Mouse (Mus musculus) fibroblast of lung, adult 2 months (primary cell): ENCODE results near the gene Nupr1.
A peak's percentile ranks its signal among the peaks of the same experiment; 100 is the strongest.

Experiments used
- DNase-seq: peaks from one replicate; pipeline ENCODE4 v3.0.0-alpha.2; 2011; ENCODE audit warnings: low read depth

The Nupr1 gene

DNA sequence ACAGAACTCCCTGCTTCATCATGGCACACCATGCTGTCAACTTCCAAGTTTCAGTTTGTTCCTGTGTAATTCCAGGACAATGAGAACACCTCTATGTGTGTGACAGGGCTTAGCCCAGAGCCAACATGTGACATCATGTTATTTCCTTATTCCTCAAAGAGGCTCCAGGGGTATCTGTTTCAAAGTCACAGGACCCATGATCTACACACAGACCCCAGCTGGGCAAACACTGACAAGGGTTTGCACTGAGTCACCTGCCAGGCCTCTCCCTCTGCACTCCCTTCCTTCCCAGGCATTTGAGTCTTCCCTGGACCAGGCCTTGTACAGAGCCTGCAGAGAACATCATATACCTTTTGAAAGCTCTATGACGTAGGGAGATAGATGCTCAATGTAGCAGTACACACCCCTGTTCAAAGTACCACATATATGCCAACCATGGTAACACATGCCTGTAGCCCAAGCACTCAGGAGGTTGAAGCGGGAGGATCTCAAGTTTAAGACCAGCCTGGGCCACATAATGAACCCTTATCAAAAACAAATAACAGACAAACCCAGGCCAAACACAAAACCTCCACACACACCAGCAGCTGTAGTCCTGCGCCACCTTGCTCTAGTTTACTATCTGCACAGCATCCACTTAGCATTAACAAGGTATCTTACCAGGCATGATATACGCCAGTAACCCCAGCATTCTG is at the start of gene Nupr1:
Nupr1 (minus strand) TSS at position 38 of the 695 bp plus-strand sequence.
- no peak for DNase-seq

GRCm38 (mm10) chr7:126679683-126680082 is 49.0 kb upstream of the Nupr1 start:
- DNase-seq: no peak

DNA sequence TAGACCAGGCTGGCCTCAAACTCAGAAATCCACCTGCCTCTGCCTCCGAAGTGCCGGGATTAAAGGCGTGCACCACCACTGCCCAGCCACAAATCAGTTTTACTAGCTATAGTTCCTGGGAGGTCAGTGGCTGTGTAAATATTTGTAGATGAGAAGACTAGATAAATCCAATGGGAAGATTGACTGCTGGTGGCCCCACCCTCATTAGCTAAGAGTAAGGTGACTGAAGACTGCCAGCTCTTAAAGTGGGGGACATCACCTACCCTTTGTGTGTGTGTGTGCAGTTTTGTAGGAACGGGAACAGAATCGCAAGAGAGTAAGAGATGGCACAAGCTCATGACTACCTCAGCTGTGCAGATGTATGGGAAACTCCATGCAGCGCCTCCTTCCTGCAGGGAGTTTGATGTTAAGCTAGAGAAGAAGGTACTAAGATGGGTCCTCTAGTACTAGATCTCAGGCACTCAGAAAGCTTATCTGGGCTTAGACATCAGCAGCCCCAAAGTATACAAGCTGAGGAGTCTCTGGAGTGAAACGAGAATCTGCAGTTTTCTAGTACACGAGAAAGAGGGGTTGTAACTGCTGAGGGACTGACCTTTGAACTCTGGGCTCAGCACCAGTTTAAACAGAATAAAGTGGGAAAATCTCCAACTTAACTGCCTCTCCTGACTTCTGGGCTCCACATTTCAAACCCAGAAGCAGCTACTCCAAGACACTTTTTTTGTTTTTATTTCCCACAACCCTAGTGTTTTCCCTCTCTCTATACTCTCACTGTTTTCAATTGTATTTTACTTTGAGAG is 48.1 kb upstream of the Nupr1 start:
- DNase-seq: no peak

DNA sequence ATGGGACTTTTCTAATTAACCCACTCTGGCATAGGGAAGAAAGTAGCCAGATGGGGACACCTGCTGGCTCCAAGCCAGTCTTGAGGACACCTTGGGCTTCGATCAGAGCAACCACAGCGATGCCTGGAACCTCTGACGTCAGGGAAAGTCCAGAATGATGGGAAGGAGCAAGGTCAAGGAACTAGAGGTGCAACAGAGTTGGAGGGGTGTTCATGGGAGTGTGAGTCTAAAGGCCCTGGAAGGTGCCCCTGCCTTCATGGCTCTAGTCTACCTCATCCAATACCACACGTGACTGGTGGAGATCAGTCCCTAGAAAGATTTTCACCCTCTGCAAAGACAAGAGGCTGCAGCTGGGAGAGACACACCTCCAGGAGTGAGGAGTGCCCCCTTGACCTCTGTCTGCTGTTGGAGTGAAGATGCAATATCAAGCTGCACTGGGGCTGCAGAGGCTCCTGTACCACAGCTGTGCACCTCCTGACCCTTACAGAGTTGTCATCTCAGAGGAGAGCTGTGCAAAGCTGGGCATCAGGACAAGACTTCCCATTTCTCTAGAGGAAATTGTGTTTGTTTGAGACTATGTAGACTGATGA is 46.1 kb upstream of the Nupr1 start:
- DNase-seq: no peak

DNA sequence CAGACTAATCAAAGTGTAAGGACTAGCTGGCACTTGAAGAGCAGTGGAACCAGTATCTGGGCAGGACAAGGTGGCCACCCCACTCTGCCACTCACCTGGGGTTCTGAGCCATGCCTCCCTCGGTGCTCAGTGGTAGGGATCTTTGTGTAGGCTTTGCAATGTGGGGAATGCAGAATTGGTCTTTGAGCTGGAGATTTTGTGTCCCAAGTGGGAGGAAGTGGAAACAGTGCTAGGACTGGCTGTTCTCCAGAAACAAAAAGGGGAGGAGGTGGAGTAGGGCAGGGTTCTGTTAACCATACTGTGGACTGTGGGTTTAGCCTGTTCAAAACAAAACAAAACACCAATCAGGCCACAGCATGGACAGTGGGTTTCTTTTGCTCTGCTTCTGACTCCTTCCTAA is 45.5 kb upstream of the Nupr1 start, which contains the start of gene Sult1a1:
Sult1a1 (minus strand) TSS at position 226 of the 400 bp plus-strand sequence.
- DNase-seq: no peak

DNA sequence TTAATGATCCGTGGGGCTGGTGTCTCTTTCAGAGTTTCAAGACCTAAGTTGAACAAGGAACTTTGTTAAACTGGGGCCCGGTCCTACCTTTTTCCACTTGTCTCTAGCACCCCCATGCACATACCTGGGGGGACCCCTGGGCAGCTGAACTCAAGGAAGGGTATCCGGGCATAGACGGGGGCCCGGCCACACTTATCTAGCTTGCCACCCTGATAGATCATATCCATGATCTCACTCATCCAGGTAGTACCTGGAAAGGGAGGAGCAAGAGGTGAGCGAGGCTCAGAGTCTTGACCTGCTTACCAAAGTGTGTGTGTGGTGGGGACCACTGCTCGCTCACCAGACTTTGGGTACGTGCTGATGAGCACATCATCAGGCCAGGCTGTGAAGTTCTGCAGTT is 44.4 kb upstream of the Nupr1 start:
- no peak for DNase-seq

- DNase-seq: no peak
Measured at GRCm38 (mm10) chr7:126672111-126672510, 41.5 kb upstream of the Nupr1 start.

DNA sequence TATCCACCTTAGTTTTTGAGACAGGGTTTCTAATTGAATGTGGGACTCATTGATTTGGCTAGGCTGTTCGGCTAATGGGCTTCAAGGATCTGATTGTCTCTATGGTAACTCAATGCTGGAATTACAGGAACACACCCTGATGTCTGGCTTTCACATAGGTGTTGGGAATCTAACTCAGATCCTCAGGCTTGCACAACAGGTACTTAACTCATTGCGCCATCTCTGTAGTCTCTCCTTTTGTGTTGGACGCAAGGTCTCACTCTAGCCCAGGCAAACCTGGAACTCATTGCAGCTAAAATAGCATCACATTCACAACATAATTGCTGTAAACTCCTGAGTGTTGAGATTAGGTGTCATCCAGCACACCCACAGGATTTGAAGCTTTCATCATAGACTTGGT is 39.5 kb upstream of the Nupr1 start:
- DNase-seq: no peak

DNA sequence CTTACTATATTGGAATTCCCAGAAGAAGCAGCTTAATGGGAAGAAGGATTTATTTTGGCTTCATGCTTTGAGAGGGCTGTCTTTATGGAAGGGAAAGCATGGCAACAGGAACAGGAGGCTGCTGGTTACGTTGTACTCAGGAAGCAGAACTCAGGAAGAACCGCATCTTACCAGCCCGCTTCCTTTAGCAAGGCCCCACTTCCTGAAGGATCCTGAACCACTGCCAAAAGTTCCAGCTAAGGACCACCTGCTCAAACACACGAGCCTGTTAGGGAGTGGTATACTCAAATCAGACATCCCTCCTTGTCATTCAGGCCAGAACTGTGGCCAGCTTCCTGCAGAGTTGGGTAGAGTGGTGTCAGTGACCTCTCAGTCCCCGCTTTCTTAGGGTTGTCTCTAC is 37.8 kb upstream of the Nupr1 start:
- DNase-seq: no peak

DNA sequence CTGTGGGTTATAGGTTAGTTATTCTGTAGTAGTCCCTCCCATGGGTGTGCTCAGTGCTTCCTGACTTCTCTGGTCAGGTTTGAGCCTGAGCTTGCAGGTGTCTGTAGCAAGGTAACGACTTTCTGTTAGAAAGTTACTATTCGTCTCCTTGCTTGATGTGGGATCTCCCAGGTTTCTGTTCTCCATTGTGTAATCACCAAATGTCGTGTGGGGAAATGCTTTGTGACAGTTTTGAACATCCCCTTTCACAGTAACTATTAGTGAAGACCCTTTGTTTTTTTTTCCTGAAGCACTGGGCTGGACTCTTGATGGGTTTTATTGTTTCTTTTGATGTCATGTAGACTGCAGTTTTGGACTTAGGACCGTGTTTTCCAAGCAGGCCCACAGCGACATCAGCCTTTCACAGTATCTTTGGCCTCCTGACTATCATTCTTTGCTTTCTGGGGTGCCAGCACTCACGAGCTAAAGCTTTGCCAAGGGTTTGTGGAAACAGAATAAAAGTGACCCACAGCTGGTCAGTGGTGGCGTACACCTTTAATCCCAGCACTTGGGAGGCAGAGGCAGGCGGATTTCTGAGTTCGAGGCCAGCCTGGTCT is 36.9 kb upstream of the Nupr1 start:
- no peak for DNase-seq

DNA sequence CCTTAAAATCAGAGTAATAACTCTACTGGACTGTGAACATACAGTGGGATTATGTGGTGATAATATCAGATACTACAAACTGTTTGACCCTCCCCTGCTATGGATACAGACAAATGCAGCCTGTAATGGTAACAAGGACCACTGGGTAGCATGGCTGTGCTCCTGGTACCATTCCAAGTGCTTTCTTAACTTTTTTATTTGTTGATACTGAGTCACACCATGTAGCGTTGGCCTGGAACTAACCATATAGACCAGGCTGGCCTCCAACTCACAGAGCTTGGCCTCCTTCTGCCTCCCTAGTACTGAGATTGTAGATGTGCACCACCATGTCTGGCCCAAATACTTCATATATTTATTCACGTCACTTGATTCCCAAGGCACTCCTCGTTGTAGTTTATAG is 34.6 kb upstream of the Nupr1 start:
- DNase-seq: no peak

DNA sequence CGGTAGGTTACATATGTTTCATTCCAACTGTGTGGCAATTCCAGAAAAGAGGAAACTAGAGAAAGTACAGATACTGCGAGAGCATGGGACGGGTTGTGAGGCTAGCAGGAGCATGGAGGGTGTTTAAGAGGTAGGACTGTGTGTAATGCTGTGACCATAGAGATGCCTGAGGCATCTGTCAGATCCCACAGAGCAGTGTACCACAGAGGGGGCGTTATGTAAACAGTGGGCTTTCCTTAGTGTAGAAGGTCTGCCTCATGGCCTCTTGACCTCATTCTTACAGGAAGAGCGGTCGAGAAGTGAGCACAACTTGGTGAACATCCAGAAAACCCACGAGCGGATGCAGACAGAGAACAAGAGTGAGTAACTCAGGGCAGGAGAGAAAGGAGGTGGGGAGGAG is 33.0 kb upstream of the Nupr1 start:
- peak; percentile 13 for DNase-seq

- DNase-seq: no peak
Measured at GRCm38 (mm10) chr7:126659771-126660170, 29.1 kb upstream of the Nupr1 start.

DNA sequence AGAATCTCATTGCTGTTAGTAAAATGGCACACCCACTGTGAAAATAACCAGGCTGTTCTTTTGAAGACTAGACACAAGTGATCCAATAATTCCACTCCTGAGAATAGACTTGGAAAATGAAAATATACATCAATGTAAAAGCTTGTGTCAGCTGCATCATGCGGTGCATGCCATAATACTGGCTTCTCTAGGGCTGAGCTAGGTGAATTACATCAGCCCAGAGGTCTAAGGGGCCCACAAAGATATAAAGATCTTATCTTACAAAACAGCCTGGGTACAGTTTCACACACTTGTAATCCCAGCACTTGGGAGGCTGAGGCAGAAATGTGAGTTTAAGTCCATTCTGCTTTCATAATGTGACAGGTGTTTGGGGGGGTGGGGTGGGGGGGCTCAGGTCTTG is 26.9 kb upstream of the Nupr1 start:
- DNase-seq: no peak

DNA sequence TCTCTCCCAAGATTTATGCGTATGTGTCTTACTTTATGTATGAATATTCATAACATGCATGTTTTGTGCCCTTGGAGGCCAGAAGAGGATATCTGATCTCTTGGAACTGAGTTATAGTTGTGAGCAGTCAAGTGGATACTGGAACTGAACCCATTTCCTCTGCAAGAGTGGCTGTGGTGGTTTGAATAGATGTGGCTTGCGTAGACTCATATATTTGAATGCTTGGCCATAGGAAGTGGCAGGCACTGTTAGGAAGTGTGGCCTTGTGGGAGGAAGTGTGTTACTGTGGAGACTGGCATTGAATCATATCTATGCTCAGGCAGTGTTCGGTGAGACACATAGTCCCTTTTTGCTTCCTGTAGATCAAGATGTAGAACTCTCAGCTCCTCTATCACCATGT is 25.0 kb upstream of the Nupr1 start:
- no peak for DNase-seq

DNA sequence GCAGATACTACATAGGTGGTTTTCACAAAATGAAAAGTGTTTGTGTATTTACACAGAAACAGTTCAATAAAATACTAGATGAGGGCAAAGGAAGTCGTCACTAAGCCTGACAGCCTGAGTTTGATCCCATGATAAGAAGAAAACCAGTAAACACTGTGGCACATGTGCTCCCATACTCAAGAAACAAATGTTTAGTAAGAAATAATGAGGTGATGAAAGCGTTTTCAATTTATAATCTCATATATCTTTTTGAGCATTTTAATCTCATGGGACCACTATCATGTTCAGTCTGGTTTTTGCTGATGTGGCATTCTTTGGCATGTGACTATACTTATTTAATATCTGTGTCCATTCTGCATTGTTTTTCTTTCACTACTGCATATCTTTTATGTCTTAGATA is 23.3 kb upstream of the Nupr1 start:
- no peak for DNase-seq

DNA sequence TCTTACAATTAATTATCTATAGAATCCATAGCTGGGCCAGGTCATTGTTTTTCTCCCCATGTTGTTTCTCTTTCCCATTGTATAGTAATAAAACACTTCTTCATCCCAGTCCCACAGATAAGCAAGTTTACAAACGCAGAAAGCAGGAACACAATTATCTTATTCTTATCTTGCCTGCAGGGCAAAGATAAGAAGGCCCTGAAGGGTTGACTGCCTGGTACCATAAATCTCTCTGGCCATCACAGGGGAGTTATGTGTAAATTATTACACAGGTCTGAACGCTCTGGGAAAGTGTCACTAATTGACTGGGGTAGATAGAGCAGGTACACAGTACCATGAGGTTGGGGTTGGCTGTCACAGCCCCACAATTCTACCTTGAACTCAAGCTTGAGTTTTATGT is 20.2 kb upstream of the Nupr1 start:
- no peak for DNase-seq

DNA sequence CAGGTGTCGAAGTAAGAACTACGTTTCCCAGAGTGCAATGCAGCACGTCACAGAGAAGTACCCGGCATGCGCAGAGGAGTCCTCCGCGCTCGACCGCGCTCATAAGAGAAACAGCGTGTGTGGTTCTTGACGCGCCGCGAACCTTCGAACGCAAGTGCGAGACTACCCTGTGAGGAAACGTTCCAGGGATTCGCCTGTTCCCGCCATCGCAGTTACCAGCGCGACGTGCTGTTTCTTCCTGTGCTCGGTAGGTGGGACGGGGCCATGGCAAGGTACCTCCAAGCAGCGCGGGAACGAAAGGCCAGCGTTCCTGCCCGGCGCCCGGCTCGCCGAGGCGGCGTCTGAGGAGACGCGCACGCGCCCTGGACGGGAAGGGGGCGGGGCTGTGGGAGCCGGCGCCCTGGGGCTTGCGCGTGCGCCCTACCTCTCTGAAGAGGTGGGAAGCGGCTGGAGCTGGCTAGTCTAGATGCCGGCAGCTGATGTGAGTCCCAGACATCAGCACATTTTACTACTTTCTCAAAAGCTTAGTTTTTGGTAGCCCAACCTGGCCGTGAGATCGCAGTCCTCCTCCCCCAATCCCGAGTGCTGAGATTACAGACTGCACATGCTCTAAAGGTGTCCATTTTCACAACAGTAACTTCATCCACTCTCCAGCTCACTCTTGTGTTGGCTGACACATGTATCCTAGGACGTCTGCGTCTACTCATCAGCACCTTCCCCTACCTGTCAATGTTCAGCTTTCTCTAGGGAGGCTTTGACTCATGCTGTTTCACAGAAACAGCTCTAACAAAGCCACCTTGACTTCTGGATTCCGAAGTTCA is 18.8 kb upstream of the Nupr1 start, which contains the start of gene Sgf29:
Sgf29 (plus strand) TSS at position 79 of the 821 bp plus-strand sequence.
- DNase-seq: peak; percentile 84

DNA sequence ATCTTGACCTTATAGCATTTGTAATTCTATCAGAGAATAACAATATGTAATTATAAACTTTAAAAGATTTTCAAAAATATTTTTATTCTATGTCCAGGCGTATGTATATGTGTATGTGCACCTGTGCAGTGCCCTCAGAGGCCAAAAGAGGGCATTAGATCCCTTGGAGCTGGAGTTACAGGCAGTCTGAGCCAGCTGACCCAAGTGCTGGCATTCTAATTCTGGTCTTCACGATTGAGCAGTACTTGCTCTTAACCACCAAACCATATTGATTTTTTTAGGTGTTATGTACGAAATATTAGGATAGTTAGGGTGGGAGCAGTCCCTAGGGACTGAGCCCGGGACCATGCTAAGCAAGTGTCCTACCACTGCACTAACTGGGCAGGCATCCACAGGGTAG is 17.8 kb upstream of the Nupr1 start:
- no peak for DNase-seq

DNA sequence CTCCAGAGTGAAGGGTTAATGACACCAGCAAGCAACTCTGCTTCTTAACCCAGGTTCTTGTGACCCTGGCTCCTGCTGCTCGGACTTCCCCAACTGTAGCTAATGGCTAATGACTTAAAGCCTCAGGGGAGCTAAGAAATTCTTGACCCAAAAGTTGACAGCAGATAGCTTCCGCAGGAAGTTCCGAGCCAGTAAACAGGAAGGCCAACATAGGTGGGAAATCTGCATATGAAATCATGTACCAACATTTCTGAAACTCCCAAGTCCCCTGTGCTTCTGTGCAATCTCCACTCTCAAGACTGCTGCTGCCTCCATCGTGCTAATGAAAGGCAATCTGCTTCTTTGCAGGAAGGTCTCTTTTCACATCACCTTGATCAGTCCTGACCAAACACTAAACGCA is 15.0 kb upstream of the Nupr1 start:
- no peak for DNase-seq

- no peak for DNase-seq
Measured at GRCm38 (mm10) chr7:126644914-126645313, 14.3 kb upstream of the Nupr1 start.

DNA sequence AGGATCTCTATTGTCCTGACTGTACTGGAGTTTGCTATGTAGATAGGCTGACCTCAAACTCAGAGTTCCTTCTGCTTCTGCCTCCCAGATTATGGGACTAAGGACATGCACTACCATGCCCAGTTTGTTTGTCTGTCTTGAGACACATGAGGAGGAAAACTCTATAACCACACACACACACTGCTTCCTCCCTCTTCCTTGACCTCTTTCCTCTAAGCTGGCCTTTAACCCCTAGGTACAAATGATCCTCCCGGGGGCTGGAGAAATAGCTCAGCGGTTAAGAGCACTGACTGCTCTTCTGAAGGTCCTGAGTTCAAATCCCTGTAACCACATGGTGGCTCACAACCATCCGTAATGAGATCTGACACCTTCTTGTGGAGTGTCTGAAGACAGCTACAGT is 13.7 kb upstream of the Nupr1 start:
- DNase-seq: no peak
